Mouse (Mus musculus) ZHBTc4 (cell line): Measurements from ENCODE around the gene Hoxc11.

Experiments
- DNase-seq: peaks from one replicate; pipeline ENCODE4 v3.0.0-alpha.2; 2011; ENCODE audit warnings: low read depth, low spot score

The Hoxc11 gene

GRCm38 (mm10) chr15:102936279-102936972 lies 17.8 kb upstream of the Hoxc11 start, which contains the start of gene Hoxc12:
Gene Hoxc12 (plus strand): TSS chr15:102936757.
- DNase-seq, result peak; percentile 69

- peak; percentile 51 for DNase-seq
These were observed 17.1 kb upstream of the Hoxc11 start for GRCm38 (mm10) chr15:102937036-102937666.

GRCm38 (mm10) chr15:102939256-102940155 lies 14.7 kb upstream of the Hoxc11 start:
- peak; percentile 59 for DNase-seq

- peak; percentile 75 for DNase-seq
These were observed 11.3 kb upstream of the Hoxc11 start for GRCm38 (mm10) chr15:102942739-102943467.

- no peak for DNase-seq
These were observed 10.8 kb upstream of the Hoxc11 start for GRCm38 (mm10) chr15:102943468-102943813.

- no peak for DNase-seq
These were observed 8.8 kb upstream of the Hoxc11 start for GRCm38 (mm10) chr15:102945185-102946077.

- DNase-seq, result peak; percentile 46
These were observed 7.0 kb upstream of the Hoxc11 start for GRCm38 (mm10) chr15:102947276-102947675.

- no peak for DNase-seq
These were observed 5.4 kb upstream of the Hoxc11 start for GRCm38 (mm10) chr15:102948842-102949241.

GRCm38 (mm10) chr15:102949696-102950095 lies 4.5 kb upstream of the Hoxc11 start:
- no peak for DNase-seq

- no peak for DNase-seq
These were observed 3.4 kb upstream of the Hoxc11 start for GRCm38 (mm10) chr15:102950877-102951276.

- no peak for DNase-seq
These were observed 666 bp upstream of the Hoxc11 start for GRCm38 (mm10) chr15:102953561-102953960.

GRCm38 (mm10) chr15:102955007-102955382 lies 768 bp downstream of the Hoxc11 start:
- DNase-seq, result peak; percentile 69

- DNase-seq, result peak; percentile 80
These were observed 1.8 kb downstream of the Hoxc11 start for GRCm38 (mm10) chr15:102955833-102956640.

GRCm38 (mm10) chr15:102956906-102957305 lies 2.7 kb downstream of the Hoxc11 start:
- DNase-seq, result no peak

GRCm38 (mm10) chr15:102959663-102960191 lies 5.5 kb downstream of the Hoxc11 start:
- DNase-seq, result no peak

GRCm38 (mm10) chr15:102961728-102962127 lies 7.5 kb downstream of the Hoxc11 start:
- DNase-seq, result peak; percentile 50

- DNase-seq, result no peak
These were observed 8.3 kb downstream of the Hoxc11 start for GRCm38 (mm10) chr15:102962492-102962891.

GRCm38 (mm10) chr15:102963259-102963658 lies 9.0 kb downstream of the Hoxc11 start:
- DNase-seq, result no peak
